Mouse (Mus musculus): ENCODE results near the gene Atg4a-ps. TPM values are rescaled to one million over a fixed set of nuclear protein-coding genes. Genes with fewer than 3 reads are reported as not detected.
"Not testable (repeated sequence)": the region's sequence is repeated elsewhere in the genome, so short reads cannot be mapped to it uniquely, and the experiment has no call there.

The Atg4a-ps gene
- 1 to 10 TPM in 1 of 2 experiments, under 1 TPM in 1; 0.26 to 4.5 TPM for total RNA-seq (2021)
- long read RNA-seq, experiment 1, partial matches to known transcripts: 0 of 1 reads
- long read RNA-seq, experiment 1, other reads (novel, unspliced or antisense): 0 of 1 reads
- long read RNA-seq, experiment 2: 0 reads

DNA sequence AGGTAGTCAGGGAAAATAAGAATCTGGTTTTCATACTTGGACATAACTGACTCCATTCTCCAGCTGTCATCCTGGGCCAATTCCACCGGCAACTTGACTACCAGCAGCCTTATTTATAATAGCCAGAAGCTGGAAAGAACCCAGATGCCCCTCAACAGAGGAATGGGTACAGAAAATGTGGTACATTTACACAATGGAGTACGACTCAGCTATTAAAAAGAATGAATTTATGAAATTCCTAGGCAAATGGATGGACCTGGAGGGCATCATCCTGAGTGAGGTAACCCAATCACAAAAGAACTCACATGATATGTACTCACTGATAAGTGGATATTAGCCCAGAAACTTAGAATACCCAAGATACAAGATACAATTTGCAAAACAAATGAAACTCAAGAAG lies at the start of gene Atg4a-ps:
Atg4a-ps (minus strand) TSS at position 101 of the 400 bp plus-strand sequence.
- H3K4me3 ChIP-seq; H3K27ac ChIP-seq; intact Hi-C loops (cut with DNase I); DNase-seq: not testable (repeated sequence)

DNA sequence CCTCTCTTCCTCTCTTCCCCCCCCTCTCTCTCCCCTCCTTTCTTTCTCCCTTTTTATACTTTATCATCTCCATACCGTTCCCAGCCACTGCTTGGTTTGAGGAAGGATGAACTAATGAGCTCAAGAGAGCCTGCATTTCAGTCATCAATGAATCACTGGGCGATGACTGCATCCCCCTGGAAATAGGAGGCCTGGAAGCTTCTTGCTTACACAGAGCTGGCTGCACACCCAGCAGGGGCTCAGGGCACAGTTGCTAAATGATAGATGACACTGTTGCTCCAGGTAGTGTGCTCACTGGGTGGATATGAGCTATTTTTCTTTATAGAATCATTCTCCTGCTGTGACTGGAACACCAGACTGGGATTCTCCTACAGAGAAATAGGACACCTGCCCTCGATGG lies 49.7 kb upstream of the Atg4a-ps start:
- intact Hi-C loops (cut with DNase I): no loop called here
- no peak overlapping the region for H3K4me3 ChIP-seq
- no peak for DNase-seq
- H3K27ac ChIP-seq: no peak overlapping the region
- no peak for TF ChIP-seq CTCF (IDR thresholded peaks at IDR 0.05)

DNA sequence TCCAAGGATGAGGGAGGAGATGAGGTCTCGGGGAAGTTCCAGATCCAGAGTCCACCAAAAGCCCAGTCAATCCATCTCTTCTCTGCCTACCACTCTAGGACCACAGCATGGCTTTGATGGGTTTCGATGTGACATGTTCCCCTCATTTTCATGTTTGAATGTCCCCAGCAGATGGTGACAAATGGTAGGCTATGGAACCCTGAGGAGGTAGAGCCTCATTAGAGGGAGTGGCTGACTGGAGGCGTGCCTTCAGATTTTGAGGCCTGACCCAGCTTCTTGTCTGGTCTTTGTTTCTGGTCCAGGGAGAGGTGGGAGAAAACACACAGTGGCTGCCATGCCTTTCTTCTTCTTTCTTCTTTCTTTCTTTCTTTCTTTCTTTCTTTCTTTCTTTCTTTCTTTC lies 44.6 kb upstream of the Atg4a-ps start:
- peak; percentile 45 for TF ChIP-seq CTCF (IDR thresholded peaks at IDR 0.05)
- peak; percentile 33 for DNase-seq
- no peak overlapping the region for H3K27ac ChIP-seq
- intact Hi-C loops (cut with DNase I): loop anchor here (2.0 kb wide), 1 partner anchor 48 kb away; the partner anchor contains the start of genes Gm10964 and Olfml3
- no peak overlapping the region for H3K4me3 ChIP-seq

DNA sequence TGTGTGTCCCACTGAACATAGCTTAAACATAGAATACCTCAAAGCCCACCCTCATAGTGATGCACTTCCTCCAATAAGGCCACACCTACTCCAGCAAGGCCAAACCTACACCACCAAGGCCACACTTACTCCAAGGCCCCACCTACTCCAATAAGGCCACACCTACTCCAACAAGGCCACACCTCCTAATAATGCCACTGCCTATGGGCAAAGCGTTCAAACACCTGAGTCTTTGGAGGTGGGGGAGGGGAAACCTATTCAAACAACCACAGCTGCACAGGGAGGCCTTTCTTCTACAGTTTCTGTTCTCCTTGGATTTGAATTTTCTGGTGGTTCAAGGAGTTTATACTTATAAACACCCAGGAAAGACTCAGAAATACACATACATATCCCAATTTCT lies 43.2 kb upstream of the Atg4a-ps start:
- no peak for TF ChIP-seq CTCF (IDR thresholded peaks at IDR 0.05)
- Histone ChIP-seq H3K4me3 (no peak overlapping the region), H3K27ac (no peak overlapping the region)
- DNase-seq: no peak
- intact Hi-C loops (cut with DNase I): no loop called here

DNA sequence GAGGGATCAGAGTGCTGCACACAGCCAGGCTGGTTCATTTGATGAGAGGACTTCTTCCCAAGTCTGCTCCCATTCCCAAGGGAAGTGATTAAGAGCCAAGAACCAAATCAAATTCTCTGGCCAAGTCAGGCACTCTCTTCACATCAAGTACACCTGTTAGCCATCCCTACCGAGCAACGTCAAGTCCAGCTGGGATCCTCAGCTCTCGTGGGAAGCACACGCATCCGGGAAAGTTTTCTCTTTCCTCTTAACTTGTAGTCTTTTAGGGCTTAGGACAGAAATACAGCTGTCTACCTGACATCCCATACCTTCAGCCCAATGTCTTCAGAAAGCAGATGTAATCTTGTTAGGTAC lies 38.1 kb upstream of the Atg4a-ps start:
- Histone ChIP-seq H3K27ac (no peak overlapping the region), H3K4me3 (no peak overlapping the region)
- no peak for DNase-seq
- intact Hi-C loops (cut with DNase I): no loop called here
- no peak for TF ChIP-seq CTCF (IDR thresholded peaks at IDR 0.05)

DNA sequence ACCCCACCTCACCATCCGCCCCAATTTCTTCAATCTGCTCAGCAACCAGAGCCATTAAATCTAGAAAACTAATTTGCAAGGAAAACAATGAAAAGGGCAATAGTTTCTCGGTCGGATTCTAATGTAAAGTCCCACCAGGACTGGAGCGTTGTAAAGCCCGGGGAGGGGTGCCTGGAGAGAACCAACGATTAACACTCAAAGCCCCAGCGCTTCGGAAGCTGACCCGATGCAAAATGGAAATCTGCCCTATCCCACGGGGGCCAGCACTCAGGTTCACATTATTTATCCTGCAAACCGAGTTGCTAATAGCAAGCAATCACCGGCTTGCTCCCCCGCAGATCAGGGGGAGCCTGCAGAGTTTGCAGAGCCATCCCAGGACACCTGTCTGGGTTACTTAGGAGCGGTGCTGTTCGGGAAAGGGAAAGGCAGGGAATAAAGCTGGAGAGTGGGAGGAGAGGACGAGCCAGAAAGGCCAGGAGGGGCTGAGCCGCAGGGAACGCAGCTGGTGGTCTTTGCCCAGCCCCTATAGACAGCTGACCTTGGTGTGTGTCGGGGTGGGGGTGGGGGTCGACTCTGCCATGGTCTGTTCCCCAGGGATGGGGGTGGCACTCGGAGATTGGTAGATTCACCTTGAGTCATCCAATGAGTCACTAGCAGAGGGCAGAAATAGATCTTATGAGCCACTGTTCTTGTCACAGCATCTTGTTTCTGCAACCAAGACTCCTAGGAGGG lies 37.5 kb upstream of the Atg4a-ps start:
- TF ChIP-seq CTCF (IDR thresholded peaks at IDR 0.05): no peak
- Histone ChIP-seq H3K27ac (no peak overlapping the region), H3K4me3 (peak overlapping the region; percentile 30; the same call in 1 of the 2 replicates)
- no peak for DNase-seq
- intact Hi-C loops (cut with DNase I): no loop called here

DNA sequence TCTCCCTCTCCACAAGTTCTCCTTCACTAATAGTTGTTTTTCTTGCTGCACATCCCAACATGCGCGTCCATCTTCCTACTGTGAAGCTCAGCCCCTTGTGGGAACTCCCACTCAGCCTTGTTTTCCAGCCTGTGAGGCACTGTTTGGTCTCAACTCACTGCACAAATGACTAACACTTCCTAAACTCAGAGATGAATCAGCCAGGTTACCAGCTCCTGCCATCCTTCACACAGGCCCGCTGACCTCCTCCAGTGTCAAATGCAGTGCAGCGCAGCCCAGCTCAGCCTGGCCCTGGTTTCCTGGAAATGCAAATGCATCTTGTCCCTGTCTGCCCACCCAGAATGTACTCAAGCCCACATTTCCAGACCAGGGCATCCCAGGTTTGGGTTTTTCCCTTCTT lies 36.6 kb upstream of the Atg4a-ps start:
- H3K4me3 ChIP-seq: no peak overlapping the region
- H3K27ac ChIP-seq: no peak overlapping the region
- TF ChIP-seq CTCF (IDR thresholded peaks at IDR 0.05): no peak
- intact Hi-C loops (cut with DNase I): no loop called here
- DNase-seq: no peak

DNA sequence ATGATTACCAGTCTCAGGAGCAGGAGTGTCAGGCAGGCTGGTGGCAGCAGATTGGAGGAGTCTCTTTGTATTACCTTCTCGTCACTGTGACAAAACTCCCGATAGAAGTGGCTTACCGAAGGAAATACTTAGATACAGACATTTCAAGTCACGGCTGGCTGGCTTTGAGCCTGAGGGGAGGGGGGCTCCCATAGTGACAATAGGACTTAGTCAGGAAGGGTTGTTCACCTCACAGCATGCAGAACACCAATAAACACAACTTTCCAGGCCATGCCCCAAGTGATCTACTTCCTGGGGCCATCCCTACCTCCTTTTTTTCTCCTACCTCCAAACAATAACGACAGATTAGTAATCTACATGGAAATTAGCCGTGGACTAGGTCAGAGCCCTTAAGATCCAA lies 32.9 kb upstream of the Atg4a-ps start:
- no peak overlapping the region for H3K4me3 ChIP-seq
- no peak for DNase-seq
- intact Hi-C loops (cut with DNase I): no loop called here
- H3K27ac ChIP-seq: no peak overlapping the region
- no peak for TF ChIP-seq CTCF (IDR thresholded peaks at IDR 0.05)

DNA sequence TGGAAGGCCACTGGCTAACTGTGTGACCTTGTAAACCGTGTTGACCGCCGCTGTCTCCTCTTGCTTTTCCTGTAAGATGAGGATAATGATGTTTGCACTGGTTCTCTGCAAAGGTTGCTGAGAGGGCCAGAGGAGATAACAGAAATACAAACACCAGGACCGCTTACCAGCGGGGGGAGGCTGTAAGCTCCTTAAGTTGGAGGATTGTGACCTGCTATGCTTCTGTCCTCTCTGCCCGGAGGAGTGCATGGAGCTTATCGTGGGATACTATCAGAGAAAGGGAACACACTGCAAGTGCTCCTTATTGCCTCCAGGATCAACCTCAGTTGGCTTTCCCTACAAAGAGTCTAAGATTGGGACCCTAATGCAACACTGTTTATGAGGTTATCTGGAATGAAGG lies 26.8 kb upstream of the Atg4a-ps start:
- TF ChIP-seq CTCF (IDR thresholded peaks at IDR 0.05): no peak
- no peak for DNase-seq
- intact Hi-C loops (cut with DNase I): no loop called here
- no peak overlapping the region for H3K27ac ChIP-seq
- H3K4me3 ChIP-seq: no peak overlapping the region

DNA sequence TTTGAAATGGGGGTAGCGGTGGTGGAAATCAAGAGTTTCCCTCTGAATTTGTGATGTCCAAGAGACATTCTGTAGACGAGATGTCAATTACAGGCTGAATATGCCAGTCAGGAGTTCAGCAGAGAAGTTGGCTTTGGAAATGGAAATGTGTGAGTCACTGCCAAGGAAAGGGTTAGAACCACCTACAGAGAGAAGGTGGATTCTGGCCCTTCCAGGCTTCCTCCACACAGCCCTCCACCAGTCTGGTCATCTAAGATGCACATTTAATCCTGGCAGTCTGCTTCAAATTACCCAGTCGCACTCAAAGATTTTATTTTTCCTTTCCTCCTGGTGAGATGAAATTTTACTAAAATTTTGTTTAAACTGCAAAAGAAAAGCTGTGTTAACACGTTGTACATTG lies 26.2 kb upstream of the Atg4a-ps start:
- no peak for DNase-seq
- H3K4me3 ChIP-seq: no peak overlapping the region
- no peak overlapping the region for H3K27ac ChIP-seq
- no peak for TF ChIP-seq CTCF (IDR thresholded peaks at IDR 0.05)
- intact Hi-C loops (cut with DNase I): no loop called here

DNA sequence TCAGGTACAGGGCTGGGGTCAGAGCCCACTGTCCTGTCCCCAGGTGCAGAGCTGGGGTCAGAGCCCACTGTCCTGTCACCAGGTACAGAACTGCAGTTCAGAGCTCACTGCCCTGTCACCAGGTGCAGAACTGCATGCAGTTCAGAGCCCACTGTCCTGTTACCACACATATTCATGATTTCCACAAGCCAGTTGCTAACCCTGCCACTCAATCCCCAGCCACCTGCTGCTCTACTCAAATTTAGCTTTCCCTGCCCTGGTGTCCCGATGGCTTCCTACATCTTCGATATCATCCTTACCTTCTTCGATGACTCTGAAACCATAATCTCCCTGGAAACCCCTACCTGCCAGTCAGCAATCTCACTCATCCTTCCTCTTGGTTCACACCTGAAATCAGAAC lies 17.5 kb upstream of the Atg4a-ps start:
- TF ChIP-seq CTCF (IDR thresholded peaks at IDR 0.05): no peak
- H3K4me3 ChIP-seq: no peak overlapping the region
- H3K27ac ChIP-seq: no peak overlapping the region
- intact Hi-C loops (cut with DNase I): no loop called here
- DNase-seq: no peak

DNA sequence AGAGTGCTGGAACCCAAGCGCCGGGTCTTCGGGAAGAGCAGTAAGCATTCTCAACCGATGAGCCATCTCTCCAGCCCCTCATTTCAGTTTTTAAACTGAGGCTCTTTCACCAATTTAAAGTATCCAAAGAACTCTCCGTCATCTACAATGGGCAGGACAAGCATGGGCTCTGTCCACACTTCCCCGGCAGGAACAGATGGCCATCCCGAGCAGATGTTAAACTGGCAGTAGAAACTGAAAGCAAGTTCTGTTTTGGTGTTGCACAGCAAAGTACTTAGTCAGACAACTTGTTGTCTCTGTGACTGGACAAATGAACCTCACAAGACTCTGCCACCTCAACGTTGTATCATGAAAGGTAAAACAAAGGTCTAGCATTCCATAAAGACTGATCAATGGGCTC lies 15.8 kb upstream of the Atg4a-ps start:
- no peak for TF ChIP-seq CTCF (IDR thresholded peaks at IDR 0.05)
- no peak for DNase-seq
- intact Hi-C loops (cut with DNase I): no loop called here
- Histone ChIP-seq H3K27ac (no peak overlapping the region), H3K4me3 (no peak overlapping the region)

DNA sequence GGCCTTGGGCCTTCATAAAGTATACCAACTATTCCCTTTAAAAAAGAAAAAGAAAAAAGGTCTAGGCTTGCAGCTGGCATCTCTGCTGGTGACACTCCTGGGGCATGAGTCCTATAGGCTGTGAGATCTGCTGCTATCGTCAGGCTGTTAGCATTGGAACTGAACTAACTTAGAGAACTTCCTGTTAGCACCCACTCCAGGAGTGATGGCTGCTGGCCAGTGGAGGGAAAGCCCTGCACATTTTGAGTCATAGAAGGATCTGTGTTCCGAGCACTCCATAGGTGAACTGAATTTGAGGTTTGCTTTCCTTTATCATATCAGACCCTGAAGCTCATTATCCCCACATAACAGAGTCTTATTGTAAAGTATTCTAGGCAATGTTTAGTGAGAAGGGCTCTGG lies 14.1 kb upstream of the Atg4a-ps start:
- H3K27ac ChIP-seq: no peak overlapping the region
- no peak for DNase-seq
- H3K4me3 ChIP-seq: no peak overlapping the region
- intact Hi-C loops (cut with DNase I): no loop called here
- no peak for TF ChIP-seq CTCF (IDR thresholded peaks at IDR 0.05)

DNA sequence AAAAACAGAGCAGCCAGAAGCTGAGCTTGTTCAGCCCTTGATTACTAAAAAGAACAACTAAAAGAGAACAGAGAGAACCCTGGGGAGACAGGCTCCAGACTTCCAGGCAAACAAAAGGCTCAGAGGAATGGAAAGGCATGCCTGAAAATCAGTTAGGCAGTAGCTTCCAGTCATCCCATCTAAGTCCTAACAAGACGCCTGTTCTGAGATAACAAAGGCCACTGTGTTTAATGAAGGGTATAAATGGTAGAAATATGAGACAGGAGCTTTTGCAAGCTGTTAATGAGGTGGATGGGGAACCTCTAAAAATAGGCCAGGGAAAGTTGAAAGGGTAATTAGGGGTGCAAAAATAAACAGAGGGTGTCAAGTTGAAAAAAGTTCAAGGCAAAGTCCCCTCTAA lies 4.5 kb upstream of the Atg4a-ps start:
- intact Hi-C loops (cut with DNase I): no loop called here
- no peak for DNase-seq
- Histone ChIP-seq H3K4me3 (no peak overlapping the region), H3K27ac (no peak overlapping the region)
- no peak for TF ChIP-seq CTCF (IDR thresholded peaks at IDR 0.05)

All from gastrocnemius, adult 2 months (tissue).